ENCODE assay signal across 8 mouse cellular contexts in genomic region chr1:135020970-135021369, GRCm38 (mm10). TPM values are rescaled to one million over a fixed set of nuclear protein-coding genes. Genes with fewer than 3 reads are reported as not detected.
DNase-seq lines count a peak whose midpoint lies in the region; ATAC-seq and TF ChIP-seq lines count a peak whose summit lies in the region.

No protein-coding gene starts in this region.

- 0 out of 2 replicates have a peak, but pooled peaks cover 3% of the 10 kb centered on the region for H3K9me3 ChIP-seq in heart, embryonic 14.5 days (ENCODE audit: control insufficient read depth, low read length)
- no peaks in the 10 kb centered on the region for H3K9me3 ChIP-seq in limb, embryonic 10.5 days (replicated peaks)

- H3K27me3 ChIP-seq in heart, embryonic 14.5 days (ENCODE audit: control insufficient read depth, insufficient read depth, low read length), result no peaks in the 10 kb centered on the region
- peaks cover 7% of the 10 kb centered on the region; the same call in 1 of the 2 replicates for H3K27me3 ChIP-seq in limb, embryonic 10.5 days (ENCODE audit: low read depth, poor library complexity, severe bottlenecking)

- H3K36me3 ChIP-seq in heart, embryonic 14.5 days (ENCODE audit: control insufficient read depth, insufficient read depth, low read length), result no peaks in the 10 kb centered on the region
- H3K36me3 ChIP-seq in limb, embryonic 10.5 days, result no peaks in the 10 kb centered on the region

- H3K4me1 ChIP-seq in heart, embryonic 14.5 days (ENCODE audit: control insufficient read depth in 2 of 2, insufficient read depth in 2 of 2, low read length in 2 of 2), result peaks cover 47 to 65% of the 10 kb centered on the region in 2 experiments
- peaks cover 44% of the 10 kb centered on the region for H3K4me1 ChIP-seq in embryonic fibroblast, embryonic 13.5 days (ENCODE audit: control insufficient read depth, insufficient read depth, low read length)
- peaks cover 56% of the 10 kb centered on the region for H3K4me1 ChIP-seq in limb, embryonic 10.5 days

- ATAC-seq in heart, embryonic 14.5 days (ENCODE audit: insufficient number of reproducible peaks, insufficient read depth, low FRiP score, low read depth), result peak; percentile 77
- no peak for ATAC-seq in monocyte, adult 5-6 weeks (replicated peaks; ENCODE audit: insufficient number of reproducible peaks, low FRiP score, low TSS enrichment, poor library complexity, severe bottlenecking)

- H3K4me3 ChIP-seq in heart, embryonic 14.5 days (ENCODE audit: control insufficient read depth in 1 of 2, insufficient read depth in 1 of 2, low read depth in 1 of 2, low read length in 2 of 2), result no peak overlapping the region
- no peak overlapping the region for H3K4me3 ChIP-seq in embryonic fibroblast, embryonic 13.5 days (ENCODE audit: insufficient read depth, low read length)
- H3K4me3 ChIP-seq in limb, embryonic 10.5 days, result peak overlapping the region; percentile 2; the same call in 1 of the 2 replicates

- intact Hi-C loops in heart, postnatal 36 days (cut with DNase I), result no loop called here

- no peak for DNase-seq in heart, postnatal 36 days
- peak; percentile 86 for DNase-seq in 3T3-L1 (ENCODE audit: low read depth, low spot score)
- DNase-seq in limb, embryonic 10.5 days (ENCODE audit: low spot score), result no peak
- DNase-seq in cerebellum, adult 8-10 months, result no peak
- DNase-seq in layer of hippocampus, postnatal 25 days (ENCODE audit: extremely low spot score in 1 of 2, low spot score in 1 of 2), result no peak

- TF ChIP-seq POLR2A in embryonic fibroblast, embryonic 13.5 days (IDR thresholded peaks at IDR 0.05; ENCODE audit: low read depth, low read length), result no peak

- peak overlapping the region; percentile 82 to 86 for H3K27ac ChIP-seq in heart, embryonic 14.5 days (replicated peaks in 1 of 2; ENCODE audit: control insufficient read depth in 1 of 2, insufficient read depth in 1 of 2, low read depth in 2 of 2, low read length in 2 of 2)
- H3K27ac ChIP-seq in embryonic fibroblast, embryonic 13.5 days (ENCODE audit: insufficient read depth, low read length), result peak overlapping the region; percentile 63
- peak overlapping the region; percentile 61 for H3K27ac ChIP-seq in limb, embryonic 10.5 days

- no peak for TF ChIP-seq CTCF in embryonic fibroblast, embryonic 13.5 days (IDR thresholded peaks at IDR 0.05; ENCODE audit: borderline replicate concordance, insufficient read depth, low read length)

- peak overlapping the region; percentile 37 for H3K4me2 ChIP-seq in heart, embryonic 14.5 days (ENCODE audit: low read length)

- 6% methylated on average over 5 of the region's 5 CpGs for WGBS in heart, embryonic 14.5 days
- WGBS in limb, embryonic 10.5 days, result 41% methylated on average over 5 of the region's 5 CpGs

- peak overlapping the region; percentile 57; the same call in 1 of the 2 replicates for H3K9ac ChIP-seq in heart, embryonic 14.5 days (ENCODE audit: low read length)

RNA-seq across cellular contexts. Expression of gene Ube2t, which starts 58.6 kb away (rescaled TPM):
- 44.7 and 47.9 TPM in 2 replicates for polyA plus RNA-seq in heart, embryonic 14.5 days (2014; fragmentation: Nextera tagmentation; extraction: Ambion mirVana)
- total RNA-seq in heart, postnatal 36 days (2021), result 1 to 10 TPM; 7.2 to 7.3 TPM
- 12.0 and 19.0 TPM in 2 replicates for polyA plus RNA-seq in embryonic fibroblast, embryonic 13.5 days (2011; ENCODE audit: insufficient read length, low read depth, missing spikeins)
- 50.2 and 51.1 TPM in 2 replicates for polyA plus RNA-seq in limb, embryonic 10.5 days (2016; fragmentation: Nextera tagmentation; extraction: Ambion mirVana)
- 2.3 to 8.6 TPM (median 3.1 TPM) in 3 replicates for total RNA-seq in monocyte, adult 5-6 weeks (2017)
- total RNA-seq in layer of hippocampus, postnatal 25 days (2021), result 1 to 10 TPM; 2.0 to 2.4 TPM
